Mouse (Mus musculus) testis, adult 10 weeks (tissue): Measurements from ENCODE around the gene Slamf7. TPM values are rescaled to one million over a fixed set of nuclear protein-coding genes. Genes with fewer than 3 reads are reported as not detected.

ENCODE experiments used
- polyA plus RNA-seq: library from polyadenylated mRNA; stranded (reverse); fragments of 350-450 nt; fragmentation: Illumina TruSeq; extraction: RNeasy Lipid Tissue Mini Kit (QIAGEN cat#74804); gene quantifications from one replicate; pipeline ENCODE4 v1.2.3, GENCODE M21; 2014; ENCODE audit warnings: low read depth, low replicate concordance

Slamf7 gene
- polyA plus RNA-seq = 47.5 TPM

DNA sequence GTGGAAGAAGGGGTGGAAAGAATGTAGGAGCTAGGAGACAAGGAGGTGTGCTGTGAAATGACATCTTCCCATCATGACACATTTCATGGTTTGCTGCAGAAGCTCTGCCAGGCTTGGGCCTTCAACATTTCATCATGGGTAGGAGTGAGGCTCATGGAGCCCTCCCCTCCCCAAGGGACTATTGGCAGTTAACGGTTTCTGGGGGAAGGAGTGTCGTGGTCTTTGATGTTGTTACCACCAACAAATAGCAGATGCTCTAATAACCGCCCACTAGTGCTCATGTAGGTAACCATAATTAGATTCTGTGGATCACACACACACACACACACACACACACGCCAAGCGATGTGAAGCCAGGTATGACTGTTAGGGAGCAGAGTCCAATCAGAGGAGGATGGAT, at the start of gene Slamf7:
Gene Slamf7 (minus strand): TSS at position 302 of the 400 bp plus-strand sequence.

GRCm38 (mm10) chr1:171681531-171682299, 28.9 kb upstream of the Slamf7 start, which contains the start of gene Cd48:
Gene Cd48 (plus strand): TSS chr1:171682009.

GRCm38 (mm10) chr1:171607176-171607575, 45.7 kb downstream of the Slamf7 start, which contains the start of gene Ly9:
Gene Ly9 (minus strand): TSS chr1:171607410.

Other genes starting within 250 kb of the Slamf7 start
- gene Usf1, start 241.7 kb downstream of the Slamf7 start, polyA plus RNA-seq = 1.4 TPM
- gene Tstd1, start 234.2 kb downstream of the Slamf7 start, polyA plus RNA-seq = not detected
- 12.5 TPM for gene F11r, start 215.5 kb downstream of the Slamf7 start, polyA plus RNA-seq
- gene Alyref2, start 149.6 kb downstream of the Slamf7 start, polyA plus RNA-seq = 0.49 TPM
- gene Itln1, start 117.7 kb downstream of the Slamf7 start, polyA plus RNA-seq = not detected
- 0.52 TPM for gene Cd244a, start 93.8 kb downstream of the Slamf7 start, polyA plus RNA-seq
- 2.9 TPM for gene Ly9, start 45.6 kb downstream of the Slamf7 start, polyA plus RNA-seq
- gene Cd48, start 29.0 kb upstream of the Slamf7 start, polyA plus RNA-seq = 3.7 TPM
- 1.3 TPM for gene Slamf1, start 114.1 kb upstream of the Slamf7 start, polyA plus RNA-seq
- 2.4 TPM for gene Cd84, start 186.7 kb upstream of the Slamf7 start, polyA plus RNA-seq
- 0.13 TPM for gene Gm10521, start 242.6 kb upstream of the Slamf7 start, polyA plus RNA-seq